9 mouse cellular contexts compared by ENCODE assay signal in genomic region chr11:6174719-6175118, GRCm38 (mm10). TPM values are rescaled to one million over a fixed set of nuclear protein-coding genes. Genes with fewer than 3 reads are reported as not detected.
DNase-seq lines count a peak whose midpoint lies in the region; ATAC-seq lines count a peak whose summit lies in the region.
"Had no signal": no experiment of that assay in that cellular context is flagged by ENCODE, and none has a peak within 500 bp of the region (broad histone marks: within the 10 kb centered on the region; RNA-seq: fewer than 3 reads in every experiment).

No protein-coding gene starts in this region.

- no peak overlapping the region for H3K4me2 ChIP-seq in forebrain, embryonic 16.5 days (ENCODE audit: low read length)

- ATAC-seq in frontal cortex, adult (ENCODE audit: low TSS enrichment), result peak; percentile 74
- ATAC-seq in common myeloid progenitor, adult 5-6 weeks (replicated peaks; ENCODE audit: low read depth, poor library complexity, severe bottlenecking), result peak; percentile 51
- ATAC-seq in forebrain, embryonic 16.5 days, result no peak

- WGBS in large intestine, adult 2 months, result 11% methylated on average over 7 of the region's 7 CpGs
- 92% methylated on average over 7 of the region's 7 CpGs for WGBS in forebrain, embryonic 16.5 days

- no peak for DNase-seq in frontal cortex, postnatal 10 days (ENCODE audit: low spot score in 2 of 2)
- peak; percentile 27 for DNase-seq in 3134 (ENCODE audit: extremely low read depth, insufficient read length, low spot score)
- DNase-seq in large intestine, adult 2 months (ENCODE audit: low read depth, low spot score), result peak; percentile 54
- DNase-seq in right cerebral cortex, postnatal 4 days, result no peak
- DNase-seq in layer of hippocampus, adult 8-10 months (ENCODE audit: low spot score in 2 of 2), result no peak

- H3K9me3 ChIP-seq in forebrain, embryonic 16.5 days (ENCODE audit: control insufficient read depth, low read length), result no peaks in the 10 kb centered on the region

- no peak overlapping the region for H3K27ac ChIP-seq in forebrain, embryonic 16.5 days (ENCODE audit: low read length)

- no peaks in the 10 kb centered on the region for H3K27me3 ChIP-seq in forebrain, embryonic 16.5 days (replicated peaks; ENCODE audit: control insufficient read depth, insufficient read depth, low read length)

- no peak overlapping the region for H3K4me3 ChIP-seq in forebrain, embryonic 16.5 days (replicated peaks; ENCODE audit: low read length)

- H3K9ac ChIP-seq in forebrain, embryonic 16.5 days (replicated peaks; ENCODE audit: low read depth, low read length), result no peak overlapping the region

- H3K36me3 ChIP-seq in forebrain, embryonic 16.5 days (ENCODE audit: control insufficient read depth, insufficient read depth), result no peaks in the 10 kb centered on the region; the same call in 1 of the 2 replicates

- H3K4me1 ChIP-seq in forebrain, embryonic 16.5 days (replicated peaks; ENCODE audit: control insufficient read depth, insufficient read depth, low read length), result peaks cover 11% of the 10 kb centered on the region; the same call in 1 of the 2 replicates

RNA-seq across cellular contexts. Expression of gene A730071L15Rik, which starts 25.1 kb away (rescaled TPM):
- total RNA-seq in common myeloid progenitor, adult 5-6 weeks (2017), result 0.78 and 1.8 TPM in 2 replicates
- 0.07 and 0.34 TPM in 2 replicates for polyA plus RNA-seq in large intestine, adult 2 months (2012; rRNA removed)
- polyA plus RNA-seq in forebrain, embryonic 16.5 days (2015; fragmentation: Nextera tagmentation; extraction: Ambion mirVana), result 0.21 and 0.84 TPM in 2 replicates
- under 1 TPM; 0.27 to 0.39 (median 0.29) TPM for total RNA-seq in layer of hippocampus, adult 8-10 months (2022)
- total RNA-seq: left cerebral cortex, postnatal 25 days had no signal

RNA-seq across cellular contexts. Expression of gene Nudcd3, which starts 25.5 kb away (rescaled TPM):
- 33.6 and 39.7 TPM in 2 replicates for total RNA-seq in common myeloid progenitor, adult 5-6 weeks (2017)
- polyA plus RNA-seq in large intestine, adult 2 months (2012; rRNA removed), result 32.8 and 44.1 TPM in 2 replicates
- 78.4 and 82.1 TPM in 2 replicates for polyA plus RNA-seq in forebrain, embryonic 16.5 days (2015; fragmentation: Nextera tagmentation; extraction: Ambion mirVana)
- total RNA-seq in layer of hippocampus, adult 8-10 months (2022), result 100 to 1,000 TPM; 124 to 133 (median 129) TPM

RNA-seq across cellular contexts. Expression of gene Npc1l1, which starts 55.2 kb away (rescaled TPM):
- total RNA-seq in common myeloid progenitor, adult 5-6 weeks (2017), result not detected in 2 replicates
- 218 and 481 TPM in 2 replicates for polyA plus RNA-seq in large intestine, adult 2 months (2012; rRNA removed)
- polyA plus RNA-seq in forebrain, embryonic 16.5 days (2015; fragmentation: Nextera tagmentation; extraction: Ambion mirVana), result 0.08 TPM in 1 of 2 replicates, not detected in the other
- total RNA-seq in layer of hippocampus, adult 8-10 months (2022), result under 1 TPM; 0.11 to 0.68 (median 0.48) TPM

Comparison
In these comparisons a context has a peak if more than half of its experiments do, and no peak if none do; other contexts are left out.
1. DNase-seq: peak in 3134 (single experiment) and large intestine, adult 2 months (single experiment); none in frontal cortex, postnatal 10 days (0 of 2), right cerebral cortex, postnatal 4 days (single experiment) and layer of hippocampus, adult 8-10 months (0 of 2).